Mouse (Mus musculus): Measurements from ENCODE around the gene Rhbg.
"Not testable (repeated sequence)": the region's sequence is repeated elsewhere in the genome, so short reads cannot be mapped to it uniquely, and the experiment has no call there.

The Rhbg gene

GRCm38 (mm10) chr3:88254268-88254926, at the start of gene Rhbg:
Gene Rhbg, minus strand, starts transcription at chr3:88254709.
- peaks cover 1% of the 10 kb centered on the region; the same call in 1 of the 2 replicates for H3K27me3 ChIP-seq (ENCODE audit: control insufficient read depth, insufficient read depth, low read length, poor library complexity, severe bottlenecking)
- peak; percentile 46 for DNase-seq (ENCODE audit: low read depth, low spot score)

GRCm38 (mm10) chr3:88299172-88299571, 44.7 kb upstream of the Rhbg start:
- H3K27me3 ChIP-seq (ENCODE audit: control insufficient read depth, insufficient read depth, low read length, poor library complexity, severe bottlenecking) = no peaks in the 10 kb centered on the region
- H3K36me3 ChIP-seq (ENCODE audit: control insufficient read depth, insufficient read depth, low read length, poor library complexity, severe bottlenecking) = peaks cover 18% of the 10 kb centered on the region
- DNase-seq (ENCODE audit: low read depth, low spot score) = no peak

More at GRCm38 (mm10) chr3:88254268-88254926, at the start of gene Rhbg:
- no peaks in the 10 kb centered on the region for H3K36me3 ChIP-seq (ENCODE audit: control insufficient read depth, insufficient read depth, low read length, poor library complexity, severe bottlenecking)

GRCm38 (mm10) chr3:88297321-88297851, 42.9 kb upstream of the Rhbg start:
- H3K36me3 ChIP-seq (ENCODE audit: control insufficient read depth, insufficient read depth, low read length, poor library complexity, severe bottlenecking) = peaks cover 12% of the 10 kb centered on the region
- no peaks in the 10 kb centered on the region for H3K27me3 ChIP-seq (ENCODE audit: control insufficient read depth, insufficient read depth, low read length, poor library complexity, severe bottlenecking)
- DNase-seq (ENCODE audit: low read depth, low spot score) = peak; percentile 68

GRCm38 (mm10) chr3:88296561-88297318, 42.2 kb upstream of the Rhbg start, which contains the start of the genes Tsacc and Cct3:
Gene Tsacc, minus strand, starts transcription at chr3:88296999.
Gene Cct3, plus strand, starts transcription at chr3:88297116.
- no peaks in the 10 kb centered on the region for H3K27me3 ChIP-seq (ENCODE audit: control insufficient read depth, insufficient read depth, low read length, poor library complexity, severe bottlenecking)
- H3K36me3 ChIP-seq (ENCODE audit: control insufficient read depth, insufficient read depth, low read length, poor library complexity, severe bottlenecking) = peaks cover 12% of the 10 kb centered on the region
- DNase-seq (ENCODE audit: low read depth, low spot score) = peak; percentile 100

GRCm38 (mm10) chr3:88296110-88296560, 41.6 kb upstream of the Rhbg start:
- Histone ChIP-seq H3K36me3 (ENCODE audit: control insufficient read depth, insufficient read depth, low read length, poor library complexity, severe bottlenecking) (peaks cover 11% of the 10 kb centered on the region), H3K27me3 (ENCODE audit: control insufficient read depth, insufficient read depth, low read length, poor library complexity, severe bottlenecking) (no peaks in the 10 kb centered on the region)
- DNase-seq (ENCODE audit: low read depth, low spot score) = no peak

GRCm38 (mm10) chr3:88295272-88295671, 40.8 kb upstream of the Rhbg start:
- DNase-seq (ENCODE audit: low read depth, low spot score); H3K36me3 ChIP-seq (ENCODE audit: control insufficient read depth, insufficient read depth, low read length, poor library complexity, severe bottlenecking); H3K27me3 ChIP-seq (ENCODE audit: control insufficient read depth, insufficient read depth, low read length, poor library complexity, severe bottlenecking): not testable (repeated sequence)

GRCm38 (mm10) chr3:88291970-88292369, 37.5 kb upstream of the Rhbg start:
- H3K27me3 ChIP-seq (ENCODE audit: control insufficient read depth, insufficient read depth, low read length, poor library complexity, severe bottlenecking) = no peaks in the 10 kb centered on the region
- DNase-seq (ENCODE audit: low read depth, low spot score) = peak; percentile 46
- no peaks in the 10 kb centered on the region for H3K36me3 ChIP-seq (ENCODE audit: control insufficient read depth, insufficient read depth, low read length, poor library complexity, severe bottlenecking)

GRCm38 (mm10) chr3:88288133-88288713, 33.7 kb upstream of the Rhbg start:
- not testable (repeated sequence) for H3K27me3 ChIP-seq (ENCODE audit: control insufficient read depth, insufficient read depth, low read length, poor library complexity, severe bottlenecking); DNase-seq (ENCODE audit: low read depth, low spot score); H3K36me3 ChIP-seq (ENCODE audit: control insufficient read depth, insufficient read depth, low read length, poor library complexity, severe bottlenecking)

GRCm38 (mm10) chr3:88287110-88287509, 32.6 kb upstream of the Rhbg start, which contains the start of gene Gm38392:
Gene Gm38392, minus strand, starts transcription at chr3:88287210.
- H3K27me3 ChIP-seq (ENCODE audit: control insufficient read depth, insufficient read depth, low read length, poor library complexity, severe bottlenecking) = no peaks in the 10 kb centered on the region
- H3K36me3 ChIP-seq (ENCODE audit: control insufficient read depth, insufficient read depth, low read length, poor library complexity, severe bottlenecking) = no peaks in the 10 kb centered on the region
- DNase-seq (ENCODE audit: low read depth, low spot score) = no peak

GRCm38 (mm10) chr3:88285565-88285895, 31.0 kb upstream of the Rhbg start:
- not testable (repeated sequence) for H3K27me3 ChIP-seq (ENCODE audit: control insufficient read depth, insufficient read depth, low read length, poor library complexity, severe bottlenecking); H3K36me3 ChIP-seq (ENCODE audit: control insufficient read depth, insufficient read depth, low read length, poor library complexity, severe bottlenecking); DNase-seq (ENCODE audit: low read depth, low spot score)

- not testable (repeated sequence) for DNase-seq (ENCODE audit: low read depth, low spot score); H3K36me3 ChIP-seq (ENCODE audit: control insufficient read depth, insufficient read depth, low read length, poor library complexity, severe bottlenecking); H3K27me3 ChIP-seq (ENCODE audit: control insufficient read depth, insufficient read depth, low read length, poor library complexity, severe bottlenecking)
These were observed 30.5 kb upstream of the Rhbg start for GRCm38 (mm10) chr3:88284815-88285564.

- H3K36me3 ChIP-seq (ENCODE audit: control insufficient read depth, insufficient read depth, low read length, poor library complexity, severe bottlenecking); DNase-seq (ENCODE audit: low read depth, low spot score): not testable (repeated sequence)
These were observed 26.8 kb upstream of the Rhbg start for GRCm38 (mm10) chr3:88281141-88281916.

GRCm38 (mm10) chr3:88280035-88280434, 25.5 kb upstream of the Rhbg start:
- Histone ChIP-seq H3K27me3 (ENCODE audit: control insufficient read depth, insufficient read depth, low read length, poor library complexity, severe bottlenecking) (no peaks in the 10 kb centered on the region), H3K36me3 (ENCODE audit: control insufficient read depth, insufficient read depth, low read length, poor library complexity, severe bottlenecking) (no peaks in the 10 kb centered on the region)
- no peak for DNase-seq (ENCODE audit: low read depth, low spot score)

More at GRCm38 (mm10) chr3:88281141-88281916, 26.8 kb upstream of the Rhbg start:
- H3K27me3 ChIP-seq (ENCODE audit: control insufficient read depth, insufficient read depth, low read length, poor library complexity, severe bottlenecking) = not testable (repeated sequence)

Measured in splenic B cell, adult 2 months (primary cell).